Mouse (Mus musculus): ENCODE measurements around the gene Ift122.

Ift122 gene

GRCm38 (mm10) chr6:115892363-115892762 lies 39.1 kb downstream of the Ift122 start:
- DNase-seq, result no peak

- DNase-seq, result no peak
These were observed 43.1 kb downstream of the Ift122 start for GRCm38 (mm10) chr6:115896346-115896745.

GRCm38 (mm10) chr6:115897117-115897516 lies 43.8 kb downstream of the Ift122 start:
- no peak for DNase-seq

- no peak for DNase-seq
These were observed 44.8 kb downstream of the Ift122 start for GRCm38 (mm10) chr6:115897926-115898520.

GRCm38 (mm10) chr6:115901062-115901461 lies 47.8 kb downstream of the Ift122 start:
- DNase-seq, result peak; percentile 86

GRCm38 (mm10) chr6:115901489-115901931 lies 48.2 kb downstream of the Ift122 start:
- peak; percentile 61 for DNase-seq

- DNase-seq, result no peak
These were observed 49.3 kb downstream of the Ift122 start for GRCm38 (mm10) chr6:115902545-115902944.

GRCm38 (mm10) chr6:115905568-115905967 lies 52.3 kb downstream of the Ift122 start:
- no peak for DNase-seq

- no peak for DNase-seq
These were observed 53.2 kb downstream of the Ift122 start for GRCm38 (mm10) chr6:115906455-115906854.

- DNase-seq, result no peak
These were observed 53.6 kb downstream of the Ift122 start for GRCm38 (mm10) chr6:115906871-115907270.

GRCm38 (mm10) chr6:115908421-115908982 lies 55.2 kb downstream of the Ift122 start:
- DNase-seq, result no peak

- no peak for DNase-seq
These were observed 55.8 kb downstream of the Ift122 start for GRCm38 (mm10) chr6:115909052-115909451.

GRCm38 (mm10) chr6:115909940-115910339 lies 56.7 kb downstream of the Ift122 start:
- DNase-seq, result no peak

GRCm38 (mm10) chr6:115911763-115912162 lies 58.5 kb downstream of the Ift122 start:
- DNase-seq, result no peak

GRCm38 (mm10) chr6:115913482-115913881 lies 60.2 kb downstream of the Ift122 start:
- DNase-seq, result no peak

- DNase-seq, result peak; percentile 82
These were observed 61.4 kb downstream of the Ift122 start for GRCm38 (mm10) chr6:115914511-115915202.

- DNase-seq, result peak; percentile 80
These were observed 62.6 kb downstream of the Ift122 start for GRCm38 (mm10) chr6:115915601-115916445.

GRCm38 (mm10) chr6:115916611-115917010 lies 63.3 kb downstream of the Ift122 start:
- DNase-seq, result peak; percentile 82

- no peak for DNase-seq
These were observed 65.3 kb downstream of the Ift122 start for GRCm38 (mm10) chr6:115918615-115919014.

- DNase-seq, result no peak
These were observed 66.6 kb downstream of the Ift122 start for GRCm38 (mm10) chr6:115919876-115920275.

- no peak for DNase-seq
These were observed 71.6 kb downstream of the Ift122 start for GRCm38 (mm10) chr6:115924829-115925228.

- DNase-seq, result no peak
These were observed 73.1 kb downstream of the Ift122 start for GRCm38 (mm10) chr6:115926416-115926815.

Data from cerebellum, adult 9-11 months (tissue).